Mouse (Mus musculus): ENCODE results near the gene H1fx.

DNA sequence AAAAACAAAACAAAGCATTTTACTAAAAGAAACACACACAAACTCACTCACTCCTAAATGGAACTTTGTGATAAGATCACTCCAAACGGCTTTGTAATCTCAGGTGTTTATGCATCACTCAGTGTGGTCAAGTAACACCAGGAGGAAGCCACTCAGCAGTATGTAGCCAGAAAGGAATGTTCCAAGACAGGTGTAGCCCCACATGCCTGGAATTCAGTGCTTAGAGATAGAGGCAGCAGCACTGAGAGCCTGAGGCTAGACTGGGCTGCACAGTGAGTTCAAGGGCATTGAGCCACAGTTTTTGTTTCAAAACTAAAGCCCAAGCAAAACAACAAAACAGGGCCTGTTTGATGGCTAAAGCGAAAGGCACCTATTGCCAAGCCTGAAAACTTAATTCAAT, 31.2 kb upstream of the H1fx start:
- TF ChIP-seq MAX (IDR thresholded peaks at IDR 0.05): no peak
- TF ChIP-seq CEBPB (IDR thresholded peaks at IDR 0.05; ENCODE audit: low read depth): no peak
- no peak for TF ChIP-seq CTCF (IDR thresholded peaks at IDR 0.05; ENCODE audit: control insufficient read depth, insufficient read depth, insufficient read length)
- TF ChIP-seq USF1 (IDR thresholded peaks at IDR 0.05; ENCODE audit: low read depth): no peak
- no peak for TF ChIP-seq MYOD1 (IDR thresholded peaks at IDR 0.05; ENCODE audit: control insufficient read depth, insufficient read length, low read depth)
- no peak for TF ChIP-seq FOSL1 (IDR thresholded peaks at IDR 0.05; ENCODE audit: insufficient read depth, low read length, poor library complexity, severe bottlenecking)

Measured in C2C12 (cell line).